Mouse (Mus musculus) erythroblast, embryonic 14.5 days (primary cell): ENCODE measurements around the gene Tspear. TPM values are rescaled to one million over a fixed set of nuclear protein-coding genes. Genes with fewer than 3 reads are reported as not detected.
"Not testable (repeated sequence)": the region's sequence is repeated elsewhere in the genome, so short reads cannot be mapped to it uniquely, and the experiment has no call there.

Source experiments
- H3K27me3 ChIP-seq: 2 replicates; pipeline ENCODE4 v1.6.1; 2012; ENCODE audit warnings: inconsistent platforms; ENCODE audit not compliant: control insufficient read depth
- H3K36me3 ChIP-seq: 2 replicates; pipeline ENCODE4 v1.6.1; 2012; ENCODE audit warnings: mild to moderate bottlenecking, inconsistent platforms; ENCODE audit not compliant: control insufficient read depth
- H3K4me1 ChIP-seq: 2 replicates; pipeline ENCODE4 v1.6.1; 2012; ENCODE audit warnings: inconsistent platforms; ENCODE audit not compliant: control insufficient read depth
- H3K4me3 ChIP-seq: replicated peaks from 2 replicates; pipeline ENCODE3; 2012; ENCODE audit warnings: moderate library complexity, mild to moderate bottlenecking, inconsistent platforms
- H3K9me3 ChIP-seq: 2 replicates; pipeline ENCODE4 v1.6.1; 2012; ENCODE audit warnings: low read length, inconsistent platforms, mixed read lengths; ENCODE audit not compliant: control insufficient read depth
- GATA1 ChIP-seq: IDR thresholded peaks from 2 replicates; pipeline ENCODE4 v1.6.1; 2012; ENCODE audit warnings: low read length, inconsistent platforms, mixed read lengths
- TAL1 ChIP-seq: IDR thresholded peaks from 3 replicates; pipeline ENCODE4 v1.6.1; 2012; ENCODE audit warnings: low read length, inconsistent platforms, mixed read lengths
- polyA plus RNA-seq: library from polyadenylated mRNA; stranded (reverse); fragments of >175 nt; gene quantifications from 2 replicates; pipeline ENCODE4 v1.2.3, GENCODE M21; 2012

Gene Tspear
- polyA plus RNA-seq, 1 experiment, result not detected

GRCm38 (mm10) chr10:77783396-77783795 lies 97.0 kb downstream of the Tspear start:
- not testable (repeated sequence) for H3K4me3 ChIP-seq, H3K36me3 ChIP-seq, H3K9me3 ChIP-seq, H3K4me1 ChIP-seq, H3K27me3 ChIP-seq

- not testable (repeated sequence) for H3K4me1 ChIP-seq, H3K27me3 ChIP-seq, H3K4me3 ChIP-seq, H3K9me3 ChIP-seq, H3K36me3 ChIP-seq
Observed at GRCm38 (mm10) chr10:77787876-77788275, 101.5 kb downstream of the Tspear start, which contains the start of gene Gm7137. TSS of gene Gm7137 (minus strand) at chr10:77788200.

- no peaks in the 10 kb centered on the region for H3K9me3 ChIP-seq
- H3K27me3 ChIP-seq, result no peaks in the 10 kb centered on the region
- no peak overlapping the region for H3K4me3 ChIP-seq
- TF ChIP-seq GATA1 (no peak), TAL1 (no peak)
- no peaks in the 10 kb centered on the region for H3K4me1 ChIP-seq
- no peaks in the 10 kb centered on the region for H3K36me3 ChIP-seq
Observed at GRCm38 (mm10) chr10:77788621-77789020, 102.3 kb downstream of the Tspear start.

- TF ChIP-seq GATA1, result no peak
- no peak for TF ChIP-seq TAL1
- no peaks in the 10 kb centered on the region for H3K4me1 ChIP-seq
- H3K9me3 ChIP-seq, result no peaks in the 10 kb centered on the region
- H3K36me3 ChIP-seq, result no peaks in the 10 kb centered on the region
- no peaks in the 10 kb centered on the region for H3K27me3 ChIP-seq
- no peak within 1 kb of the TSS for H3K4me3 ChIP-seq
Observed at GRCm38 (mm10) chr10:77794976-77795375, 108.6 kb downstream of the Tspear start, which contains the start of gene Gm9639. TSS of gene Gm9639 (minus strand) at chr10:77795076.

GRCm38 (mm10) chr10:77797677-77798076 lies 111.3 kb downstream of the Tspear start:
- Histone ChIP-seq H3K4me1 (no peaks in the 10 kb centered on the region), H3K4me3 (no peak overlapping the region), H3K27me3 (no peaks in the 10 kb centered on the region), H3K36me3 (no peaks in the 10 kb centered on the region), H3K9me3 (no peaks in the 10 kb centered on the region)
- TF ChIP-seq GATA1 (no peak), TAL1 (no peak)

- H3K4me1 ChIP-seq, H3K27me3 ChIP-seq, H3K4me3 ChIP-seq, H3K9me3 ChIP-seq, H3K36me3 ChIP-seq: not testable (repeated sequence)
Observed at GRCm38 (mm10) chr10:77798164-77798920, 112.0 kb downstream of the Tspear start.

GRCm38 (mm10) chr10:77798921-77799508 lies 112.6 kb downstream of the Tspear start, which contains the start of gene Gm19668:
TSS of gene Gm19668 (minus strand) at chr10:77799133.
- Histone ChIP-seq H3K9me3 (no peaks in the 10 kb centered on the region), H3K36me3 (no peaks in the 10 kb centered on the region), H3K4me3 (no peak within 1 kb of the TSS), H3K27me3 (no peaks in the 10 kb centered on the region), H3K4me1 (no peaks in the 10 kb centered on the region)
- TF ChIP-seq TAL1 (no peak), GATA1 (no peak)

GRCm38 (mm10) chr10:77804095-77804494 lies 117.7 kb downstream of the Tspear start:
- no peaks in the 10 kb centered on the region for H3K36me3 ChIP-seq
- H3K27me3 ChIP-seq, result no peaks in the 10 kb centered on the region
- H3K4me3 ChIP-seq, result no peak overlapping the region
- H3K4me1 ChIP-seq, result no peaks in the 10 kb centered on the region
- TF ChIP-seq TAL1 (no peak), GATA1 (no peak)
- no peaks in the 10 kb centered on the region; the same call in 1 of the 2 replicates for H3K9me3 ChIP-seq

- H3K4me1 ChIP-seq, result no peaks in the 10 kb centered on the region
- no peaks in the 10 kb centered on the region for H3K36me3 ChIP-seq
- TF ChIP-seq TAL1 (no peak), GATA1 (no peak)
- H3K9me3 ChIP-seq, result no peaks in the 10 kb centered on the region; the same call in 1 of the 2 replicates
- H3K27me3 ChIP-seq, result no peaks in the 10 kb centered on the region
- no peak within 1 kb of the TSS for H3K4me3 ChIP-seq
Observed at GRCm38 (mm10) chr10:77811743-77812142, 125.4 kb downstream of the Tspear start, which contains the start of gene Gm9507. TSS of gene Gm9507 (minus strand) at chr10:77811843.

GRCm38 (mm10) chr10:77814382-77814781 lies 128.0 kb downstream of the Tspear start, which contains the start of gene Gm2696:
TSS of gene Gm2696 (plus strand) at chr10:77814682.
- H3K4me3 ChIP-seq, result no peak within 1 kb of the TSS
- H3K4me1 ChIP-seq, result no peaks in the 10 kb centered on the region
- no peaks in the 10 kb centered on the region; the same call in 1 of the 2 replicates for H3K9me3 ChIP-seq
- H3K36me3 ChIP-seq, result no peaks in the 10 kb centered on the region
- H3K27me3 ChIP-seq, result no peaks in the 10 kb centered on the region
- TF ChIP-seq GATA1, result no peak
